Mouse (Mus musculus): ENCODE measurements around the gene 4930447C04Rik.

The 4930447C04Rik gene

DNA sequence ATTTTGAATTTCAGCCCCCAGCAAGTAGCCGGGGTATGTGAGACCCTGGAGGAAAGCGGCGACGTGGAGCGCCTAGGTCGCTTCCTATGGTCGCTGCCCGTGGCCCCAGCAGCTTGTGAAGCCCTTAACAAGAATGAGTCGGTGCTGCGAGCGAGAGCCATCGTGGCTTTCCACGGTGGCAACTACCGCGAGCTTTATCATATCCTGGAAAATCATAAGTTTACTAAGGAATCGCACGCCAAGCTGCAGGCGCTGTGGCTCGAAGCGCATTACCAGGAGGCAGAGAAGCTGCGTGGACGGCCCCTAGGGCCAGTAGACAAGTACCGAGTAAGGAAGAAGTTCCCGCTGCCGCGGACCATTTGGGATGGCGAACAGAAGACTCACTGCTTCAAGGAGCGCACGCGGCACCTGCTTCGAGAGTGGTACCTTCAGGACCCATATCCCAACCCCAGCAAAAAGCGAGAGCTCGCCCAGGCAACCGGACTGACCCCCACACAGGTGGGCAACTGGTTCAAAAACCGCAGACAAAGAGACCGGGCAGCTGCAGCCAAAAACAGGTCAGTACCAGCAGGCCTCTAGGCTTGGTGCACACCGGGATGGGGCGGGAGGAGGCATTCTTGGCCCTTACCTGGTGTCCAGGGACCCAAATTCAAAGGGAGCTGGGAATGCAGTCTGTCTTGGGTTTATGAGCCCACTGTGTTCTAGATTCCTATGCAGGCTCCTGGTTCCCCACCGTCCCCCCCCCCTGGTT lies at the start of gene 4930447C04Rik:
Gene 4930447C04Rik (minus strand): TSS at position 704 of the 751 bp plus-strand sequence.
- DNase-seq (ENCODE audit: low read depth, low spot score) = no peak

DNA sequence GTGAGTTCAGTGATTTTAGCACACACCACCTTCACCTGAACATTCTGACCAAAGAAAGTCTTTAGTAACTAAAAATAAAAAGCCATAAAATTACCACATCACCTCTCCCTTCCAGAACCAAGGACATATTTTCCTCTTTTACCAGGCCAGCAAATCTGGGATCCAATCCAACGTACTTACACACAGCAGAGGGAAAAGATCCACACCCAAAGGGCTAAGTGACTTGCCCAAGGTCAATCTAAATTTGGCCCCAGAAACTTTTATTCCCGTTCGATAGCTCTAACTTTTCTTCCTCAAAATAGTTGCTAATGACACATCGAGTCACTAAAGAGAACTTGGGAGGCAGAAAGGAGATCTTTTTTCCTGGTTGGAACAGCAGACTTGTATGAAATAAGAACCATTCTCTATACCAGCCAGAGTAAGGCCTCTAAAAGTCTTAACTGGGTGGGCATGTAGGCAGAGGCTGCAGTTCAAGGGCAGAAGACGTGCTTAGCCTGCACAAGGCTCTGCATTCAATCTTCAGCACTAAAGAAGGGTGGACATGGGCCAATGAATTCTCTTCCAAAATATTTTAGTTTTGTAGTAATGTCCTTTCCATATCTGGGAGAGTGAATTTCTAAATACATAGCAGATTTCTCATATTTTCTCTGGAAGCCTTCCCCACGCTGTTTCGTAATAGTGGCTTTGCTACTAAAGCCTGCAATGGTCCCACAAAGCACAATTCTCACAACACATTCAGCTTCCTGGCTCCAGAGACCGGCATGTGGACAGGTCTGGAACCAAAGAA lies 42.7 kb upstream of the 4930447C04Rik start:
- DNase-seq (ENCODE audit: low read depth, low spot score) = no peak

DNA sequence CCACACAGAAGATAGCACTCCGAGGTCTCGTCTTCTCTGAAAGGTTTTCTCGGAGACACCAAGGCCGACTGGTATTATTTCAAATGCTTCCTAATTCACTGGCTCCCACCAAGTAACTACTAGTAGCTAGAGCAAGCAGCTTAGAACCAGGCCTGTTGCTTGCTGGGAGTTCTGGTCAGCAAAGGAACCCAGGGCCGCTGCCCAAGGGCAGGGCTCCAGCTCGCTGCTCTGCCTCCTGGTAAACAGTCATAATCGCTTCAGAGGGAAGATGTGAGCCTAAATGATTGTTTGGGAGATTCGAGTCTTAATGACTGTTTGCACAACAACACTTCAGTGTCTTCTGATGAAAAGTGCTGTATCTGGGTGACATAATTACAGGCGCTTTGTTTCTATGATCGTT lies 42.0 kb upstream of the 4930447C04Rik start:
- no peak for DNase-seq (ENCODE audit: low read depth, low spot score)

DNA sequence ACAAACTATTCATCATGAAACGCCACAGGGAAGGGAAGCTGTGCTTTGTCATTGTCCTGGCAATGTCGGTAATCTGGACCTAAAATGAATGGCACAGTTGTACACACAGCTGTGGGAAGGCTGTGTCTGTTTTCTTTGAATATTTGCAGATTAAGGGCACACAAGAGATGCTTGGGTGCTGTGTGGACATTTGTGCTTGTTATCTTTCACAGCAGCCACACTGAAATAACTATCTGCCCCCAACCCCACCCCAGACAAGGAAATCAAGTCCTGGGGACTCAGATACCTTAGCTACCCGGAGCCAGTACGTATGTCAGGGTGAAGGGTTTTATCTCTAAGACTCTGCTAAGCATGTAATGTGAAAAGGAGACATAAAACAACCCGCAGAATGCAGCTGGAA lies 38.7 kb upstream of the 4930447C04Rik start:
- DNase-seq (ENCODE audit: low read depth, low spot score) = no peak

DNA sequence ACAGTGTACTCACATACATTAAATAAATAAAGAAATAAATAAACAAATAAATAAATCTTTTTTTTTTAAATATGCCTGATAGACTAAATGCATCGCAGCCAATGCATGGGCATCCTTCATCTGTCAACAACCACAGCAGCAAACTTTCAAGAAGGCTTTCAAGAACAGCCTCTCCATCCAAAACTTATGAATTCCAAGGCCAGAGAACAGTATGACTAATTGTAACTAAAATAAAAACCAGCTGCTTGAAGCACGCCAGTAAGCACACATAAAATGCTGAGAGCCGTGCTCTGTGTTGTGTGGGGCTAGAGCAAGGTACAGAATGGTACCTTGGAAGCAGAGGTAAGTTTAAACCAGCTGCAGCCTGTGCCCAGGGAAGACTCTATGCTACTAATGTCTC lies 37.3 kb upstream of the 4930447C04Rik start:
- no peak for DNase-seq (ENCODE audit: low read depth, low spot score)

DNA sequence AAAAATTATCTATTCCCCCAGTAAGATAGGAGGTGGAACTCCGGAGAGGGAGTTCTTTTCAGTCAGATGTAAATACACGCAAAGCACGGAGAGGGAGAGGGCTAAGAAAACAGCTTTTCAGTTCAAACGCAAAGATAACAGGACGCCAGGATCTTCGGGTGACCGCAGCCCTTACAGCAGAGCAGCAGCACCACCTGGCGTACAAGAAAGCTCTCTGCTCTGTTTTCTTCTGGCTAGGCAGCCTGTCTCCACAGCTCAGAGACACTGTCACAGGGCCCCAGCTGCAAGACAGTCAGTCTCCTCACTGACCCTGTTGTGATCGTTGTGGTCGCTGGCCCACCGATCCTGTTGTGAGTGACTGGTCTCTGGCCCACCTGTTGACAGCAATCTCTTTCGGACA lies 36.1 kb upstream of the 4930447C04Rik start:
- DNase-seq (ENCODE audit: low read depth, low spot score) = peak; percentile 90

DNA sequence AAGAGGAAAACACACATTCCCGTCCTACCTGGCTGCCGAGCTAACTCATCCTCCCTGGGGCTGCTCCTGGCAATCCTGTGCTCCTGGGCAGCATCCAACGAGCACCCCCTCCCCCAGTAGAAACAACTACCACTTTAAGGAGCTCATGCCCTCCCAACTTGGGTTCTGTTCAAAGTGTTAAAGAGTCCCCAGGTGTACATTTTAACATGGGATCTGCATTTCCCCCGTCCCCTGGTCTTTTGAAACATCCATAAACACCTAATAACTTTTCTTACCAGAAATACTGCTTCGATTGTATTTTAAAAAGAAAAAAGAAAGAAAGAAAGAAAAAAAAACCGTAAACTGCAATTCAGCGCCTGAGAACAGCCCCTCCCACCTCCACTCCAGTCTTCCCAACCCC lies 35.6 kb upstream of the 4930447C04Rik start:
- peak; percentile 34 for DNase-seq (ENCODE audit: low read depth, low spot score)

DNA sequence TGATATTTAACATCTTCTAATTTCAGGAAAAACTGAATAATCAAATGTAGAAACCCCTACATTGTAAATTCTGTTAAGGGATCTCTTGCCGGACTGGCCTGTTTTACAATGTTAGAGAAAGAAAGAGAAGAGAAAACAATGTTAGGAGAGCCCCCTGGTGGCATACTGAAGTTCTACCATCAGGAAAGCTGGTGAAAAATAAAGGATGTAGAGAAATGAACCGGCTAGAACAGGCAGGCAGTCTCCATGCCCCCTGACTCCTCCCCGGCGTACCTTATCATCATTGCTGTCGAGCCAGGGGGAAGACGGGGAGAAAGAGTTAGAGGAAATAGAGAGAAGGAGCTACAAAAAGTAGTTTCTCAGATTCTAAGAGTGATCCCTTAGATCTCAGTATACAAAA lies 32.6 kb upstream of the 4930447C04Rik start:
- DNase-seq (ENCODE audit: low read depth, low spot score) = peak; percentile 72

DNA sequence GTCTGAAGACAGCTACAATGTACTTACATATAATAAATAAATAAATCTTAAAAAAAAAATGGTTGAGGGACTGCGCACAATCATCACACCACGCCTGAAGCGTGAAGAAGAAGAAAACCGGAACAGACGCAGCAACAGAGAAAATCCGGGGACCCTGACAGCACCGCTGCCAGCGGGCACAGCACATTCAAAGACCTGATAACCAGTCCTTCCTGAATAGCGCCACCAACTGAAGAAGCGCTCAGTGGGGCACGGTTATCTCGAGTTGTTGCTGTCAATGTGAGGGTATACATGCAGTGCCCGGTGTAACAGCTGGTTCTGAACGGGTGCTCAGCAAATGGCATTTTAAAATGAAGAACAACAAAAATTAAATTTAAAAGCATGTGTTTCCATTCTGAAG lies 30.0 kb upstream of the 4930447C04Rik start:
- no peak for DNase-seq (ENCODE audit: low read depth, low spot score)

DNA sequence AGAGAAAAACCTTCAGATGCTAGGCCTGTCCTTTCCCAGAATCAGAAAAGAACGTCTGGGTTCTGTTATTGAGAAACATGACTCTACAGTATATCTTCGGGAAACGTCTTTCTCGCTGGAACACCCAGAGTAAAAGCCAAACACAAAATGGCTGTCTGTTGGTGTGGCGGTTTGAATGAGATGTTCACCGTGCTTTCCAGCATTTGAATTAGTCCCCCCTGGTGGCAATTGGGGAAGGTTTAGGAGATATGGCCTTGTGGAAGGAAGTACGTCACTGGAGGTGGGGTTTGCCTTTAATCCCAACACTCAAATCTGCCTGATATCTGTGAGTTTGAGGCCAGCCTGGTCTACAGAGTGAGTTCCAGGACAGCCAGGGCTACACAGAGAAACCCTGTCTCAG lies 27.0 kb upstream of the 4930447C04Rik start:
- DNase-seq (ENCODE audit: low read depth, low spot score) = peak; percentile 59

DNA sequence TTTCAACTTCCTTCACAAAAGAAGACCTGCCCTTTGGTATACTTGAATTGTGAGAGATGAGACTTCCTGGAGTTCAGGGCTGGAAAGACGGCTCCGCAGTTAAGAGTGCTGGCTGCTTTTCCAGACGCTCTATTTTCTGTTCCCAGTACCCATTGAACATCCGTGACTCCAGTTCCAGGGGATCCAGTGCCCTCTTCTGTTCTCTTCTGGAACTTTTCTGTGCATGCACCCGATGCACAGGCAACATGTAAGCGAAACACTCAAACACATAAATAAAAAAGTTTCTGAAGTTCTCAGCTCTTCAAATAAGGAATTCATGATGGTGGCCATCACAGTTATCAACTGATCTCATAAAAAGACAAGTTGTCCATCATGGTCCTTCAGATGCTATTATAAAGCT lies 22.2 kb upstream of the 4930447C04Rik start:
- DNase-seq (ENCODE audit: low read depth, low spot score) = peak; percentile 64

DNA sequence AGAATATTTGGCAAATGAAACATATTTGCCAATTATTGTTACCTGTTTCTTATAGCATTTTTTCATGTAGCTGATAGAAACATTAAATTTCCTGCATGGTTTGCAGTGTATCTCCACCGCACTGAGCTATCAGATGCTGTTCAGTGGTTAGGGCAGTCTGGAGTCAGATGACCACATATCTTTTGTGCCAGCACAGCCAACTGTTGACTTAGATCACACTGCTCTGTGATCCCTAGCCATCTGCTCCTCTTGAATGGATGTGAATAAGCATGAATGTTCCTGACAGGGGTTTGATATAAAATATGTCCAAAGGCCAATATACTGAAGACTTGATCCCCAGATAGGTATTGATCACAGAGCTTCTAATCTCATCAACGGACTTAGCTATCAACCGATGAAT lies 17.9 kb upstream of the 4930447C04Rik start:
- no peak for DNase-seq (ENCODE audit: low read depth, low spot score)

DNA sequence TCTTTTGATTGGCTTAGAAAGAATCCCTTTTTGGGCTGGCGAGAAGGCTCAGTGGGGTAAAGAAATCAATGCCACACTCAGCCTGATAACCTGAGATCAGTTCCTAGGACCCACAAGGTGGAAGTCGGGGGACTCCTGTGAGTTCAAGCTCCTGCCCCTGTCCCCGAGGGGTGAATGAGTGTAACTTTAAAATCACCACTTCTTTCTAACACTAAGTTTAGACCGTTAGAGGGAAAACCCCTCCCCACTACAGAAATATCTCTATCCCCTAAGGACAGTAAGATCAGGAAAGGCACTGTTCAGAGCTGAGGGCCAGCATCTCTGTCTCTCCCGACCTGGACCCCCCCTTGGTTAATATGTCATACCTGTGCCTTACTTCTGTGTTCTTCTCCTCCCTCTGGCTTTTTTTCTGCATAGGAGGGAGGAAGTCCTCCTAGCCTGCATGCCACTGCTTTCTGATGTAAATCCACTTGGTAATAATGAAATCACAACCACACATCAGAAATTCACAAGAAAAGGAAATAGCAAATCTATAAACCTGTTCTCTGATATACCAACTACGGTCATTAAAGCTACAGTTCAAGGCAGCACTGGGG lies 17.4 kb upstream of the 4930447C04Rik start:
- DNase-seq (ENCODE audit: low read depth, low spot score) = no peak

DNA sequence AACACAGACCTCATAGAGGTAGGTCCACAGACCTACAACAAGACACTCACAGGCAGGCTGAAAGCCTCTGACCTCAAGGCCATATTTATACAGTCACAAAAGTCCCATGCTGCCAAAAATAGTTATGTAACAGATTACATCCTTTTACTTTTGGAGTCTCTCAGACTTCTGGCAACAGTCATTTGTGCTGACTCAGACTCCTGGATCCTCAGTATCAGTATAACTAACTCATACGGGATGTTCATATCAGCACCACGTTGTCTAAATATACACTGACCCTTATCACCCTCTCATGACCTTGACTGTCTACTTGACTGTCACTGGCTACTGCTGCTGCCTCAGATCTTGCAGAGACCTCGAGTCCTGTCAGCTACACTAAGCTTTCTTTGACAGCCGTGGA lies 14.3 kb upstream of the 4930447C04Rik start:
- no peak for DNase-seq (ENCODE audit: low read depth, low spot score)

DNA sequence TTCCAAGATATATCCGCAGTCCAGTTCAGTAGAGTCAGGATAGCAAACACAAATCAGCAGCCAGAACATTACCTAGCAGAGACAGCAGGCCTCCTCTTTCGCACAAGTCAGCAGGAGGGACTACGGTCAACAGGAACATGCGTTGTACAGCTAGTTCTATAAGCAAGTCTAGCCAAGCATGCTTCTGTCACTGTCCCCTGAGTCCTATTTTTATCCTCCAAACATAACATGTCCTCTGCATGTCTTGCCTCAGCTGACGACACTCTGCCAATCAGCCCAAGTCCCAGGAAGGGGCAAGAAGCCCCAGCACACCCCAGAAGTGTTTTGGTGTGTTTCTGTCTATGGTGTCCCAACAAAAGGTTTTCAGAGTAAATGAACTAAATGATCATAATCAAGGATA lies 13.3 kb upstream of the 4930447C04Rik start:
- DNase-seq (ENCODE audit: low read depth, low spot score) = no peak

DNA sequence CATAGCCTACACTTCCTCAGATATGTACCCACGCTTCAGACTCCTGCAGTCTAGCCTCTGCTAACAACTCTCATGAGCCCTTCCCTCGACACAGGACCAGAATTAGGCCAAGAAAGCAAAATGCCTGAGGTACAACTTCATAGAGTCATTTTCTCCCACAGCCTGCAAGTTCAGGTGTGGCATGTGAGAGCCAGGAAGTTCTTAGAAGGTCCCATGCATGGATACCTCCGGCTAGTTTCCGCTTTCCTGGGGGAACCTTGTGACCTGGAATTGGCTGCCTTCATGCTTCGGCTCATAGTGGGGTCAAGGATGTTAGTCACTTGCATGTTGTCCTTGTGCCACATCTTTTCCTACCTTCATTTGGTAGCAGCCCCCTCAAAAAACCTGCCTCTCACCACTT lies 12.5 kb upstream of the 4930447C04Rik start:
- DNase-seq (ENCODE audit: low read depth, low spot score) = no peak

DNA sequence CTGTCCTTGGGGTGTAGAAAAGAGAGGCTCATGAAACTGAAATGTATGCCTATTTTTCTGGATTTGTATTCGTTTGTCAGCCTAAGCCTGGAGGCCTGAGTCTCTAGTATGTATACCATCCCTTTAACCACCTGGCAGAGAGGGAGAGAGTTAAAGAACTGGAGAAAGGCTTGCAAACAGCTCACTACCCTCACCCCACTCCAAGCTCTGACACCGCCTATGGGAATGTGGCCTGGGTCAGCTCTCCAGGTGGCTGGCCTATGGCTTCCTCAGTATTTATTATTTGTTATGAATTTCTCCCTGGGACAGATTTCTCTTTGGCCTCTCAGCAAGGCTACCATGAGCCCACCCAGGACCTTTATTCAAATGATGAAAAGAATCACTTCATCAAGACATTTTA lies 6.8 kb upstream of the 4930447C04Rik start:
- DNase-seq (ENCODE audit: low read depth, low spot score) = no peak

DNA sequence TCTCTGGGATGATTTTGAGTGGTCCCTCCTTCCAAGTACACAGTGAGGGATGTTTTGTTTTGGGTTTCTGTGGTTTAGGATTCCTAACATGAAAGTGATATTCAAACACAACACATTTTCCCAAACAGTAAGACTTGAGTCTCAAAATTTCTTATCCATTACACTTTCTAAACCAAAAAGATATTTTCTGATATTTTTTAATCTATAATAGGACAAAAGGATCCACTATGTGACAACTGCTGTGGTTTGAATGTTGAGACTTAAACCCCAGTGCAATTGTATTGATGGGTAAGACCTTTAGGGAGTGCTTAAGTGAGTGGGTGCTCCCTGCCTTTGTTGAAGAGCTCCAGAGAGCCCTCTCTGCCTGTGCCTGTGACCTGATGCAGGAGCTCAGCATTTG lies 6.2 kb upstream of the 4930447C04Rik start:
- no peak for DNase-seq (ENCODE audit: low read depth, low spot score)

DNA sequence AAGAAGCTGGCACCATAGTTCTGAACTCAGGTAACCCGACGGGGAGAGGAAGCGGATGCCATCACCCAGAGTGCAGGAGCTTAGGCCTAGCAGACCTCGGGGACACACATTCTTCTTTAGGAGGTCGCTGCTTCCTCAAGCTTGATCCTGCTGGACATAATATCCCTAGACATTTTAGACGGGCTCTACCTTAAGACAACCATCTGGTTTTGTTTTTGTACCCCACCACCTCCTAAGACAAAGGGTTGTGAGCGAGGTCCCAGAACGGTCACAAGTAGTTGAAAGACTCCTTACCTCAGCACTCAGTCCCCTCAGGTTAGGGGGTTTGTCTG lies 5.5 kb upstream of the 4930447C04Rik start:
- no peak for DNase-seq (ENCODE audit: low read depth, low spot score)

DNA sequence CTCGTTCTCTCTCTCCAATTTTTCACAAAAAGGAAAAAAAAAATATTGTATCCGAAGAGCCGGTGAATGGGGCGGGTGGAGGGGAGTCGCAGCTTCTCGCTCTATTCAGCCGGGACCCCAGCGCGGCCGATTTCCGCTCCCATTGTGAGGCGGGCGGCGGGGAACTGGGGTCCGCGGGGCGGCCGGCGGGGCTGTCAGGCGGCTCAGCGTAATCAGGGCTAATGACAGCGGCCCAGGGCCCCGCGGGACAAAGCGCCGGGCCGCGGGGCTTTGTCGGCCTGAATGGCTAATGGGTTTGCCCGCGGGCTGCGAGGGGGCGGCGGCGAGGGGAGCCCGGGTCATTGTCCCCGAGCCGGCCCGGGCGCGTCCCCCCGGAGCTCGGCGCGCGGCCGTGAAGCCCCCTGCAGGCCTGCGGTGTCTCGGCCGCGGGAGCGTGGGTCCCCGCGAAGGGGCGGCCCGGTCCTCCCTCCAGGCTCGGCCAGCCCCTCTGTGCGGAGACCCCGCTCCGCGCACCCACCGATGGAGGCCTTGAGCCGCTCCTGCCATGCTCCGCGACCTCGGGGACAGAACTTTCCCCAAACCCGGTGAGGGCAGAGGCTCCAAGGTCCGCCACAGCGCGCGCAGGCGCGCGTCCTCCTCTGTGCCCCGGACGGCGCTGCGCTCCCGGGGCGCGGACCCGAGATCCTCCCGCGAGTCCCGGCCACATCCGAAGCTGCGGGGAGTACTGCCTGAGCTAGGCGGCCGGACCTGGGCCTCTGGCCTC lies 4.9 kb upstream of the 4930447C04Rik start:
- peak; percentile 35 for DNase-seq (ENCODE audit: low read depth, low spot score)

DNA sequence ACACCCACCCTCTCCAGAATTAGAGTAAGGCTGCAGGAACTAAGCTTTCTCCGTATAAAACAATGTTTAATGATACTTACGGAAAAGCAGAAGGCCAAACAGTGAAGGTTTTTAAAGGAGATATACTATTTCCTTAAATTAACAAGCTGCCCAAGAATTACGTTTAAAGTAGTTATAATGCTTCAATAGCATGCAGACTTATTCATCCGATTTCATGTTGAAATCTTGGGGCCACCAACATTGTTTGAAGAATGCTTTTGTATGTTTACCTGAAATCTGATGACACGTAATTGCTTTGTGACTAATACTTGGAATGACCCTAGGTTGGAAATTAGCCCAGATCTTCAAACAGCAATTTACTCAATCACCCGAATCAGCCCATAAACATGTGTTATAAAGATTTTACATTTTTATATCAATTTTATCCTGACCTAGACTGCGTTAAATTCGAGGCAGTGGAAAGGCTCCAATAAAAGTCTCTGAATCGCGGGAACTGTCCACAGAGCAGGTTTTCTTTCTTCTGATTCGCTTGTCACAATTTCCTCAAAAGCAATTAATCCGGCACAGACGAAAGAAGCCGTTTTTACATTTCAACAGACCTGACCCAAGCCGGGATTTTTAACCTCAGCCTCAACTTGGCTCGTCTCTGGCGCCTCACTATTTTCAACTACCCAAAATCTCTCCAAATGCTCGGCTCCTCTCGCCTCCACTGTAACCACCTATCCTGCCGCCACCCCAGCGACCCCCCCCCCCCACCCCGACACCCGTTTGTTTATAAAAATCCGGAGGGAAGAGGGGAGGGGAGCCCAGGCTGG lies 4.0 kb upstream of the 4930447C04Rik start:
- no peak for DNase-seq (ENCODE audit: low read depth, low spot score)
